Mouse (Mus musculus): ENCODE data around the gene Egr2.

Egr2 gene

DNA sequence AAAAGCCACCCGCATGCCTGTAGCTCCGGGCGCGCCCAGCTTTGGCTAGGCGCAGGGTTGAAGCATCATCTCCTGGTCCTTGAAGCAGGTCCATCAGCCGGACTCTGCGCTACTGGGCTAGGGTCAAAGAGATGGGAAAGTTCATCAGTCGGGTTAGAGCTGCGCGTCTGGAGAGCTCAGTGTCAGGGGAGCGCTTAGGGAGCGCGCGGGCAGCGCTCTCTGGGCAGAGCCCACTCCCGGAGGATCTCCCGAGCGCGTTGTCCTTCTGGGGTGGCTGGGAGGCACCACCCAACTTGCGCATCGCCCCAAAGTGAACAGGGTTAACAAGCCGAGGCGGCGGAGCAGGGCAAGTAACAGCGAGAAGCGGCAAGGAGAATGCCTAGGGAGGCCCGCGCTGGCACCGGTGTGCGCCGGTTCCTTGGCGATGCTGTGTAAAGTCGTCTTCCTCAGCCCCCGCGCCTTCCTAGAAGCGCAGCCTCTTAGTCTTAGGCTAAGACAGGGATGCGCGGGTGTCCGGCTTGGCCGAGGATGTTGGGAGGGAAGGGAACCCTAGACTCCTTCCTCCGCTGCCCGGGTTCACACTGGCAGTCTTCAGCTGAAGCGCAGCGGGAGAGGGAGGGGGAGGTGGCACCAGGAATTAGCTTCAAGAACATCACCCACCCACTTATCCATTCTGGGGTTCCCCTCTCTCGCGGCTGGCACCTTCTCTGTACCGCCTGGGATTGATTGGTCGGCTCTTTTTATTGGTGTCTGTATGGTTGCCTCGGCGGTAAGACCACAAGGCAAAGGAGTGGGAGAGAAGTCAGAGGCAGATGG is 3.5 kb downstream of the Egr2 start:
- peak; percentile 56 for DNase-seq (ENCODE audit: low read depth, low spot score)

- no peak for DNase-seq (ENCODE audit: low read depth, low spot score)
Observed at GRCm38 (mm10) chr10:67539401-67539730, 4.1 kb downstream of the Egr2 start.

DNA sequence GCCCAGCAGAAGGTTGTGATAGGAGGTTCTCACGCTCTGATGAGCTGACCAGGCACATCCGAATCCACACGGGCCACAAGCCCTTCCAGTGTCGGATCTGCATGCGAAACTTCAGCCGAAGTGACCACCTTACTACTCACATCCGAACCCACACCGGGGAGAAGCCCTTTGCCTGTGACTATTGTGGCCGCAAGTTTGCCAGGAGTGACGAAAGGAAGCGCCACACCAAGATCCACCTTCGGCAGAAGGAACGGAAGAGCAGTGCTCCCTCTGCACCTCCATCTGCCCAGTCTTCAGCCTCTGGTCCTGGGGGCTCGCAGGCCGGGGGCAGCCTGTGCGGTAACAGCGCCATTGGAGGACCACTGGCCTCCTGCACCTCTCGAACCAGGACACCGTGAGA is 5.3 kb downstream of the Egr2 start:
- DNase-seq (ENCODE audit: low read depth, low spot score), result no peak

GRCm38 (mm10) chr10:67547850-67548260 is 12.6 kb downstream of the Egr2 start:
- peak; percentile 44 for DNase-seq (ENCODE audit: low read depth, low spot score)

- DNase-seq (ENCODE audit: low read depth, low spot score), result peak; percentile 66
Observed at GRCm38 (mm10) chr10:67548261-67548854, 13.1 kb downstream of the Egr2 start.

- peak; percentile 95 for DNase-seq (ENCODE audit: low read depth, low spot score)
Observed at GRCm38 (mm10) chr10:67548877-67549731, 13.8 kb downstream of the Egr2 start, which contains the start of gene Ado. Gene Ado, minus strand, starts transcription at chr10:67548955.

- no peak for DNase-seq (ENCODE audit: low read depth, low spot score)
Observed at GRCm38 (mm10) chr10:67558053-67558452, 22.8 kb downstream of the Egr2 start.

DNA sequence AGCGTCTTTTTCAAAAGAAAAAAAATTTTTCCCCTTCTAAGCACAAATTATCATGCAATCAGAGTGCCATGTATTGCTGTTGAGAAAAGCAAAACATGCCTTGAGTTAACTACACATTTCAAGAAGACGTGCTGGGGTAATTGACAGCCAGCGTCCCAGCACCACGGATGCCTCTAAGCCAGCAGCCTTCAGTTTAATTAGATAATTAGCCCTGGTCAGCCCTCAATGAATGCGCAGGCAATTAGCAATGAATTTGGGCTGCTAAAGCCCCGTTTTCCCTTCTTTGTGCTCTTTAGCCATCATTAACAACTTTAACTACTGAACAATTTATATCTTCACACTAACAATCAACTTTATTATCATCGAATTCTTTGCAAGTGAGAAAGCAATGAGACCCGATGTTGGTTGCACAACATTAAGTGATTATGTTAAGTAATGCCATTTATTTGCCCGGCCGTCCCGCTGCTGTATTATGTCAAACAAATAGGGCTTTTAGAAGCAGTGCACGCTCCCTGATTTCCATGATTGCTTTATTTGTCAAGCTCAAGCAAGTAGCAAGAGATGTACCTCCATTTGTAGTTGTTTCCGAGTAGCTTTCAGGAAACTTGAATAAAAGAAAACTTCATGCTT is 24.6 kb downstream of the Egr2 start:
- no peak for DNase-seq (ENCODE audit: low read depth, low spot score)

DNA sequence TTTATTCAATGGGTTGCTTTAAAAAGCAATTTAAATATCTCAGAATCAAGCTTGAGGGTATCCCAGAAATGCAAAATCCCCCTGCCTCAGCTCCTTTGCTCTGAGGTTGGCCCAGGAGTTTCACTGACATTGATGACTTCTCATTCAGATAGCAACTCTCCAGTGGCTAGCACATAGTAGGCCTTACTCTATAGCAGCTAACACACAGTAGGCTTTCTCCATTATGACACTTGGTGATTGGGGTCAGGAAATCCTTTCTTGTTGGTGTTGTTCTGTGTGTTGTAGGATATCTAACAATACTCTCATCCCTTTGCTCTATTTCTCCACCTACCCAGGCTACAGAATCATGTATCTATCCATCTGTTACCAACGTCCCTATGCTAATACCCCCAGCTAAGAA is 25.9 kb downstream of the Egr2 start:
- DNase-seq (ENCODE audit: low read depth, low spot score), result no peak

GRCm38 (mm10) chr10:67564509-67564908 is 29.2 kb downstream of the Egr2 start:
- no peak for DNase-seq (ENCODE audit: low read depth, low spot score)

GRCm38 (mm10) chr10:67566104-67566503 is 30.8 kb downstream of the Egr2 start:
- no peak for DNase-seq (ENCODE audit: low read depth, low spot score)

DNA sequence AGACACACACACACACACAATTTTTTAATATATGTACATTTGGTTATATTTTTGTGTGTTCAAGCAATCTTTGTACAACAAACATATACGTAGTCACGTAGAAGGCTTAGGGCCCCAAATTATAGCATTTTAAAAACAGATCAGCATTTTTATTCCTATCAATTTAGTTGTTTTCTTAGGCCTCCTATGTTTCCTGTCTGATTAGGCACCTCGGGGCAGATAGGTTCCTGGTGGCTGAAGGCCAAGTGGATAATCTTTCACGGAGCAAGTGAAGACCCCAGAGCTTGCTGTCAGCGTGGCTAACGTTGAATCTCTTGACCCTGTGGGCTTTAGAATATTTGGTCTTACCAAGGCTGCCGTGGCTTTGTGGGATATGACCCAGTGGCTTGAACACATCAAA is 34.3 kb downstream of the Egr2 start:
- DNase-seq (ENCODE audit: low read depth, low spot score), result no peak

DNA sequence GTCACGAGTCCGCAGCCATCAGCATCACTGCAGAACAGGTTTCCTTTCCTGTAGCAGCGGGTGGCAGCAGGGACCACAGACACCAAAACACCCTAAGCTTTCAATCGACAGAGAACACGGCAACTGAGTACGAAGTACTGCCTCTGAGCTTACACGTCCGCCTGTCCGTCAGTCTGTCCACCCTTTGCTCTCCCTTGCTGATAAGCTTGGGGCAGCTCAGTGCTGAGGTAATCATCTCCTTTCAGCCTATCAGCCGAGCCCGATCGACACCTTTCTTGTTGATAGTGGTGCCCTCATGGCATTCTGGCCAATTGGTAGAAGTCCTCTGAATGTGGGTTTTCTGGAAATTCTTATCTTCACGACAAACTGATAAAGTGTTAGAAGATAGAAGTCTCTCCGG is 36.2 kb downstream of the Egr2 start:
- no peak for DNase-seq (ENCODE audit: low read depth, low spot score)

- DNase-seq (ENCODE audit: low read depth, low spot score), result no peak
Observed at GRCm38 (mm10) chr10:67573310-67573709, 38.0 kb downstream of the Egr2 start.

- DNase-seq (ENCODE audit: low read depth, low spot score), result no peak
Observed at GRCm38 (mm10) chr10:67579830-67580229, 44.6 kb downstream of the Egr2 start.

DNA sequence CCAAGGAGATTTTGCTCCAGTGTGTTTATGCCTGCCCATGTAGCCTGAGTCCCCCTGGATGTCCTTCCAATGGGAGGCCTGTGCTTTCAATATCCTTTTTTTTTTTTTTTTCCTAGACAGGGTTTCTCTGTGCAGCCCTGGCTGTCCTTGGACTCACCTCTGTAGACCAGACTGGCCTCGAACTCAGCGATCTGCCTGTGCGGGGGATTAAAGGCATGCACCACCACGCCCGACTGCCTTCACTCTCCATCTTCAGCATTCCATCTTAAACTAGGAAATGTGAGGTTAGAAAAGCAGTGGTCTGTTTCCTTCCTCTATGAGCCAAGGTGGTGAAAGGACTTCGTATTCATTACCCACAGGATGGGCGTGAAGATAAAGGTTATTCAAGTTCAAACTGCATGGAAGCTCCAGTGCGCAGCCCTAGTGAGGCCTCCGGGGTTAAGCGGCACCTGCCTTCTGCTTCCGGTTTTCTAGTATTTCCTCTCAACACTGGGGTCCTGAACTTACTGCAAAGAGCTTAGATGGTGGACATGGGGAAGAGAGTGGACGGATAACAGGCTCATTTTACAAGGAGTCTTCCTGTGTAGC is 46.5 kb downstream of the Egr2 start:
- DNase-seq (ENCODE audit: low read depth, low spot score), result peak; percentile 73

DNA sequence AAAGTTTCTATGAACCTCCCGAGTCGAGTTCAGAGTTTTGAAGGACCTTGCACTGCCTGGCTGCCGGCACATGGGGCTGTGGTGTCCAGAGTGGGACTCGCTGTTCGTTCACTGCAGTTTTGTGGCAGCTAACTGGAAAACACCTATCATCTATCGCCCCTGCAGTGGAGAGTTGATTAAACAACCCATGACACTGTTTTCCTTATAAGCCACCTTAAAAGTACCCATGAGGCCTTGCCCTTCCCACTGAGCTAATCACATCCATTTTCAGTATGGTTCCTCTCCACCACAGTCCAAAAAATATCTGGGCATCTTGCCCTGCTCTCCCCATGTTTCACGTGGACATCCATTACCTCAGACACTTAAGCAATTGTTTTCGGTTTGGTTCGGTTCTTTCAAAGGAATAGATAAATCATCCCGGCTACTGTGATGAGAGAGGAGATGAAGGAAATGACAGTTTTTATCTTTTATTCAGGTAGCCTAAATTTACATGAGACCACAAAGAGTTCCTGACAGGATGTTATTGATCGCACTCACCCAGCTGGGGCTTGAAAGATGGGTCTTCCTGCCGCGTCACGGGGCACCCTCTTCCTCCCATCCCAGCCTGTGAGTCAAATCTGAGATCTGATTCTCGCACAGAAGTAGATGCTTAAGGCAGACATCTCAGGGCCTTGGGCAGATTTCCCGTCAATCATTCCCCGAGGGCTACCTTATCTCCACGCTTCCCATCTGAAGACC is 50.8 kb downstream of the Egr2 start:
- no peak for DNase-seq (ENCODE audit: low read depth, low spot score)
